Mouse (Mus musculus) intestine, embryonic 15.5 days (tissue): ENCODE measurements at regions not wholly inside any gene's neighbourhood (a gene's known extent, or its start where the extent isn't known, plus 50 kb on each side); places are given as distances from the start of the nearest gene placed in this dataset.

Source experiments
- ATAC-seq: fragments of 200-750 bp; cut with Nextera tagmentation; 2 replicates; pipeline ENCODE4 v1.8.0; 2017; ENCODE audit warnings: moderate TSS enrichment, moderate library complexity
- H3K27ac ChIP-seq: fragments of 300-500 bp; sonication (generic); 2 replicates; pipeline ENCODE4 v1.5.1; 2015; ENCODE audit warnings: mild to moderate bottlenecking, inconsistent platforms
- H3K27me3 ChIP-seq: fragments of 300-500 bp; sonication (generic); replicated peaks from 2 replicates; pipeline ENCODE4 v1.6.1; 2015; ENCODE audit warnings: inconsistent platforms
- H3K36me3 ChIP-seq: fragments of 300-500 bp; sonication (generic); 2 replicates; pipeline ENCODE4 v1.6.1; 2015; ENCODE audit warnings: inconsistent platforms
- H3K4me1 ChIP-seq: fragments of 300-500 bp; sonication (generic); replicated peaks from 2 replicates; pipeline ENCODE4 v1.6.1; 2015; ENCODE audit warnings: inconsistent platforms
- H3K4me2 ChIP-seq: fragments of 300-500 bp; sonication (generic); replicated peaks from 2 replicates; pipeline ENCODE4 v1.6.1; 2015; ENCODE audit warnings: mild to moderate bottlenecking, inconsistent platforms
- H3K4me3 ChIP-seq: fragments of 300-500 bp; sonication (generic); replicated peaks from 2 replicates; pipeline ENCODE4 v1.5.1; 2015; ENCODE audit warnings: inconsistent platforms
- H3K9ac ChIP-seq: fragments of 300-500 bp; sonication (generic); 2 replicates; pipeline ENCODE4 v1.6.1; 2015; ENCODE audit warnings: inconsistent platforms
- H3K9me3 ChIP-seq: fragments of 300-500 bp; sonication (generic); 2 replicates; pipeline ENCODE4 v1.6.1; 2016; ENCODE audit warnings: inconsistent platforms
- WGBS: fragments of 180-500 bp; shearing (Covaris S2); methylation state at CpG from one replicate; pipeline ENCODE4 v1.1.7; 2015; 5-methylcytosine and 5-hydroxymethylcytosine counted together

- Histone ChIP-seq H3K27me3 (no peaks in the 10 kb centered on the region), H3K4me2 (no peak overlapping the region), H3K4me3 (no peak overlapping the region), H3K4me1 (no peaks in the 10 kb centered on the region), H3K9me3 (no peaks in the 10 kb centered on the region), H3K27ac (no peak overlapping the region), H3K9ac (no peak overlapping the region), H3K36me3 (no peaks in the 10 kb centered on the region)
- WGBS = 46% methylated on average over 7 of the region's 7 CpGs
- no peak for ATAC-seq
Observed at GRCm38 (mm10) chr10:100210684-100211083, 124.8 kb upstream of the Gm4301 start.

GRCm38 (mm10) chr10:100224459-100225097 lies 110.9 kb upstream of the Gm4301 start:
- Histone ChIP-seq H3K4me1 (no peaks in the 10 kb centered on the region), H3K4me3 (no peak overlapping the region), H3K4me2 (no peak overlapping the region), H3K9ac (no peak overlapping the region), H3K27me3 (no peaks in the 10 kb centered on the region), H3K27ac (no peak overlapping the region), H3K9me3 (no peaks in the 10 kb centered on the region), H3K36me3 (no peaks in the 10 kb centered on the region)
- ATAC-seq = no peak
- 68% methylated on average over 3 of the region's 3 CpGs for WGBS

- H3K4me3 ChIP-seq = no peak overlapping the region
- no peaks in the 10 kb centered on the region for H3K9me3 ChIP-seq
- 67% methylated on average over 4 of the region's 4 CpGs for WGBS
- H3K36me3 ChIP-seq = no peaks in the 10 kb centered on the region
- no peaks in the 10 kb centered on the region for H3K4me1 ChIP-seq
- H3K4me2 ChIP-seq = no peak overlapping the region
- H3K27ac ChIP-seq = no peak overlapping the region
- H3K27me3 ChIP-seq = no peaks in the 10 kb centered on the region
- no peak overlapping the region for H3K9ac ChIP-seq
- no peak for ATAC-seq
Observed at GRCm38 (mm10) chr10:100259235-100259900, 76.1 kb upstream of the Gm4301 start.

GRCm38 (mm10) chr10:100263447-100263846 lies 72.0 kb upstream of the Gm4301 start:
- Histone ChIP-seq H3K4me1 (no peaks in the 10 kb centered on the region), H3K9ac (no peak overlapping the region), H3K4me2 (no peak overlapping the region), H3K4me3 (no peak overlapping the region), H3K36me3 (no peaks in the 10 kb centered on the region), H3K27ac (no peak overlapping the region), H3K9me3 (no peaks in the 10 kb centered on the region), H3K27me3 (no peaks in the 10 kb centered on the region)
- 56% methylated on average over 2 of the region's 2 CpGs for WGBS
- ATAC-seq = no peak

GRCm38 (mm10) chr10:100264066-100264465 lies 71.4 kb upstream of the Gm4301 start:
- ATAC-seq = no peak
- H3K4me3 ChIP-seq = no peak overlapping the region
- 29% methylated on average over 2 of the region's 2 CpGs for WGBS
- H3K9ac ChIP-seq = no peak overlapping the region
- H3K4me2 ChIP-seq = no peak overlapping the region
- H3K27ac ChIP-seq = no peak overlapping the region
- no peaks in the 10 kb centered on the region for H3K9me3 ChIP-seq
- no peaks in the 10 kb centered on the region for H3K36me3 ChIP-seq
- no peaks in the 10 kb centered on the region for H3K27me3 ChIP-seq
- H3K4me1 ChIP-seq = no peaks in the 10 kb centered on the region

GRCm38 (mm10) chr10:100282471-100282870 lies 53.0 kb upstream of the Gm4301 start:
- Histone ChIP-seq H3K9ac (no peak overlapping the region), H3K4me2 (no peak overlapping the region), H3K4me1 (no peaks in the 10 kb centered on the region), H3K4me3 (no peak overlapping the region), H3K27ac (no peak overlapping the region), H3K27me3 (no peaks in the 10 kb centered on the region), H3K36me3 (no peaks in the 10 kb centered on the region), H3K9me3 (no peaks in the 10 kb centered on the region)
- ATAC-seq = no peak
